Mouse (Mus musculus) ES-E14 (cell line): ENCODE data around the gene Trim13.

Experiments
- CHD2 ChIP-seq: IDR thresholded peaks from 2 replicates; pipeline ENCODE4 v1.6.1; 2014; ENCODE audit warnings: mild to moderate bottlenecking, low read depth, low read length, inconsistent platforms
- HCFC1 ChIP-seq: IDR thresholded peaks from 2 replicates; pipeline ENCODE4 v1.6.1; 2012; ENCODE audit warnings: low read length, inconsistent platforms, borderline replicate concordance; ENCODE audit not compliant: insufficient read depth
- ZC3H11A ChIP-seq: IDR thresholded peaks from 2 replicates; pipeline ENCODE4 v1.6.1; 2012; ENCODE audit warnings: low read depth, mild to moderate bottlenecking, inconsistent platforms, low read length, borderline replicate concordance
- ZNF384 ChIP-seq: IDR thresholded peaks from 2 replicates; pipeline ENCODE4 v1.6.1; 2012; ENCODE audit warnings: low read depth, low read length, inconsistent platforms

- TF ChIP-seq CHD2 (no peak), HCFC1 (no peak), ZC3H11A (peak; percentile 71), ZNF384 (no peak)
Measured at GRCm38 (mm10) chr14:61571366-61571765, 26.7 kb upstream of the Trim13 start.
